Mouse (Mus musculus): ENCODE data around the gene Asb13. TPM values are rescaled to one million over a fixed set of nuclear protein-coding genes. Genes with fewer than 3 reads are reported as not detected.
A peak's percentile ranks its signal among the peaks of the same experiment; 100 is the strongest.

The Asb13 gene
- 13.4 and 15.3 TPM in 2 replicates for polyA plus RNA-seq (2015; fragmentation: Nextera tagmentation; extraction: Ambion mirVana)

- Histone ChIP-seq H3K27me3 (replicated peaks) (peaks cover 4% of the 10 kb centered on the region; the same call in 1 of the 2 replicates), H3K36me3 (no peaks in the 10 kb centered on the region), H3K4me2 (peak within 1 kb of the TSS; percentile 75), H3K4me3 (replicated peaks) (peak within 1 kb of the TSS; percentile 79), H3K9me3 (replicated peaks) (no peaks in the 10 kb centered on the region), H3K27ac (replicated peaks) (peak within 1 kb of the TSS; percentile 78), H3K9ac (replicated peaks) (peak within 1 kb of the TSS; percentile 83), H3K4me1 (peaks cover 10% of the 10 kb centered on the region; the same call in 1 of the 2 replicates)
- 2% methylated on average over 47 of the region's 47 CpGs for WGBS
- ATAC-seq (ENCODE audit: low FRiP score): peak; percentile 95
Measured at GRCm38 (mm10) chr13:3633895-3634811, at the start of gene Asb13. Gene Asb13, plus strand, starts transcription at chr13:3634032.

- no peak for ATAC-seq (ENCODE audit: low FRiP score)
- Histone ChIP-seq H3K27me3 (replicated peaks) (no peaks in the 10 kb centered on the region), H3K9ac (replicated peaks) (no peak overlapping the region), H3K4me2 (no peak overlapping the region), H3K4me3 (replicated peaks) (no peak overlapping the region), H3K9me3 (replicated peaks) (no peaks in the 10 kb centered on the region), H3K36me3 (peaks cover 50% of the 10 kb centered on the region), H3K27ac (replicated peaks) (no peak overlapping the region), H3K4me1 (no peaks in the 10 kb centered on the region)
- 77% methylated on average over 3 of the region's 3 CpGs for WGBS
Measured at GRCm38 (mm10) chr13:3590789-3591188, 43.0 kb upstream of the Asb13 start.

GRCm38 (mm10) chr13:3594311-3594710 is 39.5 kb upstream of the Asb13 start:
- H3K9me3 ChIP-seq (replicated peaks): no peaks in the 10 kb centered on the region
- WGBS: 89% methylated on average over 1 of the region's 1 CpGs
- ATAC-seq (ENCODE audit: low FRiP score): no peak

GRCm38 (mm10) chr13:3596232-3596631 is 37.6 kb upstream of the Asb13 start:
- no peaks in the 10 kb centered on the region for H3K27me3 ChIP-seq (replicated peaks)
- H3K4me3 ChIP-seq (replicated peaks): no peak overlapping the region
- H3K9me3 ChIP-seq (replicated peaks): no peaks in the 10 kb centered on the region
- H3K36me3 ChIP-seq: peaks cover 45% of the 10 kb centered on the region
- H3K9ac ChIP-seq (replicated peaks): no peak overlapping the region
- no peaks in the 10 kb centered on the region for H3K4me1 ChIP-seq
- no peak overlapping the region for H3K27ac ChIP-seq (replicated peaks)
- 97% methylated on average over 6 of the region's 6 CpGs for WGBS
- no peak overlapping the region for H3K4me2 ChIP-seq
- no peak for ATAC-seq (ENCODE audit: low FRiP score)

More at GRCm38 (mm10) chr13:3594311-3594710, 39.5 kb upstream of the Asb13 start:
- H3K4me2 ChIP-seq: no peak overlapping the region
- H3K27ac ChIP-seq (replicated peaks): no peak overlapping the region
- no peak overlapping the region for H3K4me3 ChIP-seq (replicated peaks)
- H3K27me3 ChIP-seq (replicated peaks): no peaks in the 10 kb centered on the region
- H3K9ac ChIP-seq (replicated peaks): no peak overlapping the region
- no peaks in the 10 kb centered on the region for H3K4me1 ChIP-seq
- H3K36me3 ChIP-seq: peaks cover 54% of the 10 kb centered on the region

- peak overlapping the region; percentile 92 for H3K4me3 ChIP-seq (replicated peaks)
- WGBS: 30% methylated on average over 8 of the region's 8 CpGs
- no peak for ATAC-seq (ENCODE audit: low FRiP score)
- H3K4me1 ChIP-seq: peaks cover 7% of the 10 kb centered on the region
- H3K4me2 ChIP-seq: peak overlapping the region; percentile 64
- H3K9me3 ChIP-seq (replicated peaks): no peaks in the 10 kb centered on the region
- peak overlapping the region; percentile 89; the same call in 1 of the 2 replicates for H3K27ac ChIP-seq (replicated peaks)
- peak overlapping the region; percentile 76 for H3K9ac ChIP-seq (replicated peaks)
- no peaks in the 10 kb centered on the region for H3K36me3 ChIP-seq
- H3K27me3 ChIP-seq (replicated peaks): peaks cover 5% of the 10 kb centered on the region; the same call in 1 of the 2 replicates
Measured at GRCm38 (mm10) chr13:3609780-3610117, 24.1 kb upstream of the Asb13 start.

- H3K27ac ChIP-seq (replicated peaks): peak overlapping the region; percentile 89
- peaks cover 5% of the 10 kb centered on the region; the same call in 1 of the 2 replicates for H3K27me3 ChIP-seq (replicated peaks)
- H3K4me2 ChIP-seq: peak overlapping the region; percentile 64
- peak overlapping the region; percentile 76 for H3K9ac ChIP-seq (replicated peaks)
- H3K4me3 ChIP-seq (replicated peaks): peak overlapping the region; percentile 92
- H3K36me3 ChIP-seq: no peaks in the 10 kb centered on the region
- no peaks in the 10 kb centered on the region for H3K9me3 ChIP-seq (replicated peaks)
- peak; percentile 53; the same call in 1 of the 2 replicates for ATAC-seq (ENCODE audit: low FRiP score)
- peaks cover 7% of the 10 kb centered on the region for H3K4me1 ChIP-seq
- WGBS: under 1% methylated on average over 50 of the region's 50 CpGs
Measured at GRCm38 (mm10) chr13:3610118-3610794, 23.6 kb upstream of the Asb13 start.

GRCm38 (mm10) chr13:3610795-3611438 is 22.9 kb upstream of the Asb13 start, which contains the start of gene Fam208b:
Gene Fam208b, minus strand, starts transcription at chr13:3611108.
- Histone ChIP-seq H3K36me3 (no peaks in the 10 kb centered on the region), H3K27me3 (replicated peaks) (peaks cover 5% of the 10 kb centered on the region; the same call in 1 of the 2 replicates), H3K9ac (replicated peaks) (peak within 1 kb of the TSS; percentile 76), H3K9me3 (replicated peaks) (no peaks in the 10 kb centered on the region), H3K4me2 (peak within 1 kb of the TSS; percentile 64), H3K4me1 (peaks cover 7% of the 10 kb centered on the region), H3K27ac (replicated peaks) (peak within 1 kb of the TSS; percentile 89), H3K4me3 (replicated peaks) (peak within 1 kb of the TSS; percentile 92)
- ATAC-seq (ENCODE audit: low FRiP score): peak; percentile 99
- 1% methylated on average over 58 of the region's 58 CpGs for WGBS

- Histone ChIP-seq H3K4me3 (replicated peaks) (no peak overlapping the region), H3K9me3 (replicated peaks) (no peaks in the 10 kb centered on the region), H3K27ac (replicated peaks) (no peak overlapping the region), H3K4me2 (no peak overlapping the region), H3K4me1 (no peaks in the 10 kb centered on the region), H3K27me3 (replicated peaks) (no peaks in the 10 kb centered on the region), H3K36me3 (no peaks in the 10 kb centered on the region), H3K9ac (replicated peaks) (no peak overlapping the region)
- 63% methylated on average over 3 of the region's 3 CpGs for WGBS
- no peak for ATAC-seq (ENCODE audit: low FRiP score)
Measured at GRCm38 (mm10) chr13:3627139-3627538, 6.7 kb upstream of the Asb13 start.

GRCm38 (mm10) chr13:3628102-3628501 is 5.7 kb upstream of the Asb13 start:
- H3K27ac ChIP-seq (replicated peaks): no peak overlapping the region
- H3K36me3 ChIP-seq: no peaks in the 10 kb centered on the region
- H3K27me3 ChIP-seq (replicated peaks): peaks cover 4% of the 10 kb centered on the region; the same call in 1 of the 2 replicates
- no peak overlapping the region for H3K4me2 ChIP-seq
- no peak for ATAC-seq (ENCODE audit: low FRiP score)
- WGBS: 35% methylated on average over 3 of the region's 3 CpGs
- no peak overlapping the region for H3K4me3 ChIP-seq (replicated peaks)
- 0 out of 2 replicates have a peak, but pooled peaks cover under 1% of the 10 kb centered on the region for H3K4me1 ChIP-seq
- H3K9ac ChIP-seq (replicated peaks): no peak overlapping the region
- H3K9me3 ChIP-seq (replicated peaks): no peaks in the 10 kb centered on the region

GRCm38 (mm10) chr13:3632551-3632950 is 1.3 kb upstream of the Asb13 start:
- WGBS: 87% methylated on average over 9 of the region's 9 CpGs

GRCm38 (mm10) chr13:3633131-3633530 is 701 bp upstream of the Asb13 start:
- Histone ChIP-seq H3K27me3 (replicated peaks) (peaks cover 4% of the 10 kb centered on the region; the same call in 1 of the 2 replicates), H3K4me3 (replicated peaks) (peak overlapping the region; percentile 79), H3K36me3 (no peaks in the 10 kb centered on the region), H3K9me3 (replicated peaks) (no peaks in the 10 kb centered on the region), H3K9ac (replicated peaks) (no peak overlapping the region), H3K27ac (replicated peaks) (no peak overlapping the region), H3K4me2 (peak overlapping the region; percentile 75), H3K4me1 (peaks cover 10% of the 10 kb centered on the region; the same call in 1 of the 2 replicates)
- 45% methylated on average over 6 of the region's 6 CpGs for WGBS
- no peak for ATAC-seq (ENCODE audit: low FRiP score)

More at GRCm38 (mm10) chr13:3632551-3632950, 1.3 kb upstream of the Asb13 start:
- peaks cover 10% of the 10 kb centered on the region; the same call in 1 of the 2 replicates for H3K4me1 ChIP-seq
- H3K27ac ChIP-seq (replicated peaks): no peak overlapping the region
- no peak overlapping the region for H3K4me3 ChIP-seq (replicated peaks)
- H3K4me2 ChIP-seq: no peak overlapping the region
- no peak for ATAC-seq (ENCODE audit: low FRiP score)
- no peak overlapping the region for H3K9ac ChIP-seq (replicated peaks)
- H3K9me3 ChIP-seq (replicated peaks): no peaks in the 10 kb centered on the region
- H3K27me3 ChIP-seq (replicated peaks): peaks cover 4% of the 10 kb centered on the region; the same call in 1 of the 2 replicates
- no peaks in the 10 kb centered on the region for H3K36me3 ChIP-seq

Data from neural tube, embryonic 15.5 days (tissue).